Mouse (Mus musculus): ENCODE results near the gene Stub1. TPM values are rescaled to one million over a fixed set of nuclear protein-coding genes. Genes with fewer than 3 reads are reported as not detected.

Stub1 gene
- total RNA-seq, 2 experiments from 2014 or later, result 54.7 to 67.6 TPM

- ATAC-seq (ENCODE audit: poor library complexity, severe bottlenecking), result no peak
Observed at GRCm38 (mm10) chr17:25869498-25869897, 36.3 kb upstream of the Stub1 start.

GRCm38 (mm10) chr17:25868601-25869191, 35.5 kb upstream of the Stub1 start, which contains the start of gene Mcrip2:
TSS of gene Mcrip2 (minus strand) at chr17:25868764.
- peak; percentile 66 for ATAC-seq (ENCODE audit: poor library complexity, severe bottlenecking)

- peak; percentile 56 for ATAC-seq (ENCODE audit: poor library complexity, severe bottlenecking)
Observed at GRCm38 (mm10) chr17:25867836-25868600, 34.8 kb upstream of the Stub1 start.

- ATAC-seq (ENCODE audit: poor library complexity, severe bottlenecking), result 0 out of 2 replicates have a peak, but pooled peaks have one; percentile 18
Observed at GRCm38 (mm10) chr17:25867509-25867835, 34.3 kb upstream of the Stub1 start.

GRCm38 (mm10) chr17:25866172-25866571, 33.0 kb upstream of the Stub1 start:
- no peak for ATAC-seq (ENCODE audit: poor library complexity, severe bottlenecking)

GRCm38 (mm10) chr17:25865288-25865687, 32.1 kb upstream of the Stub1 start:
- ATAC-seq (ENCODE audit: poor library complexity, severe bottlenecking), result no peak

GRCm38 (mm10) chr17:25864311-25864710, 31.1 kb upstream of the Stub1 start:
- ATAC-seq (ENCODE audit: poor library complexity, severe bottlenecking), result no peak

GRCm38 (mm10) chr17:25863681-25864080, 30.5 kb upstream of the Stub1 start:
- ATAC-seq (ENCODE audit: poor library complexity, severe bottlenecking), result no peak

- ATAC-seq (ENCODE audit: poor library complexity, severe bottlenecking), result no peak
Observed at GRCm38 (mm10) chr17:25861704-25862612, 28.8 kb upstream of the Stub1 start.

- ATAC-seq (ENCODE audit: poor library complexity, severe bottlenecking), result peak; percentile 100
Observed at GRCm38 (mm10) chr17:25860832-25861703, 27.9 kb upstream of the Stub1 start, which contains the start of gene Wdr90. TSS of gene Wdr90 (minus strand) at chr17:25861501.

GRCm38 (mm10) chr17:25860229-25860628, 27.0 kb upstream of the Stub1 start:
- ATAC-seq (ENCODE audit: poor library complexity, severe bottlenecking), result no peak

GRCm38 (mm10) chr17:25844396-25844901, 11.2 kb upstream of the Stub1 start, which contains the start of gene Rhot2:
TSS of gene Rhot2 (minus strand) at chr17:25844851.
- ATAC-seq (ENCODE audit: poor library complexity, severe bottlenecking), result peak; percentile 99

GRCm38 (mm10) chr17:25843636-25844395, 10.6 kb upstream of the Stub1 start:
- ATAC-seq (ENCODE audit: poor library complexity, severe bottlenecking), result peak; percentile 16; the same call in 1 of the 2 replicates

- ATAC-seq (ENCODE audit: poor library complexity, severe bottlenecking), result no peak
Observed at GRCm38 (mm10) chr17:25843122-25843521, 9.9 kb upstream of the Stub1 start.

- ATAC-seq (ENCODE audit: poor library complexity, severe bottlenecking), result no peak
Observed at GRCm38 (mm10) chr17:25842509-25842908, 9.3 kb upstream of the Stub1 start.

GRCm38 (mm10) chr17:25841117-25841880, 8.1 kb upstream of the Stub1 start, which contains the start of gene Gm20683:
TSS of gene Gm20683 (minus strand) at chr17:25841763.
- no peak for ATAC-seq (ENCODE audit: poor library complexity, severe bottlenecking)

- no peak for ATAC-seq (ENCODE audit: poor library complexity, severe bottlenecking)
Observed at GRCm38 (mm10) chr17:25840519-25840918, 7.3 kb upstream of the Stub1 start.

GRCm38 (mm10) chr17:25839455-25840235, 6.4 kb upstream of the Stub1 start:
- no peak for ATAC-seq (ENCODE audit: poor library complexity, severe bottlenecking)

Data from megakaryocyte, adult 5-6 weeks (primary cell).